Mouse (Mus musculus): Measurements from ENCODE around the gene Mpp5. TPM values are rescaled to one million over a fixed set of nuclear protein-coding genes. Genes with fewer than 3 reads are reported as not detected.

The Mpp5 gene
- polyA plus RNA-seq, 1 experiment from 2014 or later = 19.7 TPM

- Histone ChIP-seq H3K4me3 (replicated peaks; ENCODE audit: low read length) (no peak overlapping the region), H3K4me2 (ENCODE audit: low read depth, low read length) (no peak overlapping the region), H3K27me3 (ENCODE audit: control insufficient read depth, insufficient read depth, low read length) (no peaks in the 10 kb centered on the region), H3K9ac (ENCODE audit: low read length) (no peak overlapping the region), H3K27ac (ENCODE audit: low read length) (no peak overlapping the region), H3K9me3 (replicated peaks; ENCODE audit: control insufficient read depth, low read length) (no peaks in the 10 kb centered on the region), H3K36me3 (ENCODE audit: control insufficient read depth, insufficient read depth, low read length) (no peaks in the 10 kb centered on the region), H3K4me1 (ENCODE audit: control insufficient read depth, insufficient read depth, low read length) (no peaks in the 10 kb centered on the region)
- ATAC-seq (ENCODE audit: insufficient read depth, low FRiP score) = no peak
Observed at GRCm38 (mm10) chr12:78761979-78762378, 13.3 kb downstream of the Mpp5 start.

GRCm38 (mm10) chr12:78769031-78769713 lies 20.5 kb downstream of the Mpp5 start:
- 59% methylated on average over 6 of the region's 6 CpGs for WGBS
- Histone ChIP-seq H3K36me3 (ENCODE audit: control insufficient read depth, insufficient read depth, low read length) (no peaks in the 10 kb centered on the region), H3K4me1 (ENCODE audit: control insufficient read depth, insufficient read depth, low read length) (no peaks in the 10 kb centered on the region), H3K4me2 (ENCODE audit: low read depth, low read length) (no peak overlapping the region), H3K9me3 (replicated peaks; ENCODE audit: control insufficient read depth, low read length) (no peaks in the 10 kb centered on the region), H3K4me3 (replicated peaks; ENCODE audit: low read length) (no peak overlapping the region), H3K9ac (ENCODE audit: low read length) (no peak overlapping the region), H3K27ac (ENCODE audit: low read length) (no peak overlapping the region), H3K27me3 (ENCODE audit: control insufficient read depth, insufficient read depth, low read length) (no peaks in the 10 kb centered on the region)
- peak; percentile 73 for ATAC-seq (ENCODE audit: insufficient read depth, low FRiP score)

GRCm38 (mm10) chr12:78773211-78773610 lies 24.5 kb downstream of the Mpp5 start:
- H3K9ac ChIP-seq (ENCODE audit: low read length) = no peak overlapping the region
- no peak for ATAC-seq (ENCODE audit: insufficient read depth, low FRiP score)
- no peak overlapping the region for H3K27ac ChIP-seq (ENCODE audit: low read length)
- no peaks in the 10 kb centered on the region for H3K9me3 ChIP-seq (replicated peaks; ENCODE audit: control insufficient read depth, low read length)
- no peaks in the 10 kb centered on the region for H3K36me3 ChIP-seq (ENCODE audit: control insufficient read depth, insufficient read depth, low read length)
- no peak overlapping the region for H3K4me2 ChIP-seq (ENCODE audit: low read depth, low read length)
- no peak overlapping the region for H3K4me3 ChIP-seq (replicated peaks; ENCODE audit: low read length)
- H3K27me3 ChIP-seq (ENCODE audit: control insufficient read depth, insufficient read depth, low read length) = no peaks in the 10 kb centered on the region
- WGBS = 55% methylated on average over 2 of the region's 2 CpGs
- peaks cover 5% of the 10 kb centered on the region for H3K4me1 ChIP-seq (ENCODE audit: control insufficient read depth, insufficient read depth, low read length)

- no peak overlapping the region for H3K27ac ChIP-seq (ENCODE audit: low read length)
- no peak for ATAC-seq (ENCODE audit: insufficient read depth, low FRiP score)
- H3K27me3 ChIP-seq (ENCODE audit: control insufficient read depth, insufficient read depth, low read length) = no peaks in the 10 kb centered on the region
- no peaks in the 10 kb centered on the region for H3K36me3 ChIP-seq (ENCODE audit: control insufficient read depth, insufficient read depth, low read length)
- H3K9me3 ChIP-seq (replicated peaks; ENCODE audit: control insufficient read depth, low read length) = no peaks in the 10 kb centered on the region
- peaks cover 8% of the 10 kb centered on the region for H3K4me1 ChIP-seq (ENCODE audit: control insufficient read depth, insufficient read depth, low read length)
- H3K9ac ChIP-seq (ENCODE audit: low read length) = no peak overlapping the region
- 41% methylated on average over 2 of the region's 2 CpGs for WGBS
- no peak overlapping the region for H3K4me3 ChIP-seq (replicated peaks; ENCODE audit: low read length)
- no peak overlapping the region for H3K4me2 ChIP-seq (ENCODE audit: low read depth, low read length)
Observed at GRCm38 (mm10) chr12:78777916-78778315, 29.2 kb downstream of the Mpp5 start.

GRCm38 (mm10) chr12:78778423-78779067 lies 29.8 kb downstream of the Mpp5 start:
- Histone ChIP-seq H3K9ac (ENCODE audit: low read length) (no peak overlapping the region), H3K27ac (ENCODE audit: low read length) (no peak overlapping the region), H3K9me3 (replicated peaks; ENCODE audit: control insufficient read depth, low read length) (no peaks in the 10 kb centered on the region), H3K4me1 (ENCODE audit: control insufficient read depth, insufficient read depth, low read length) (peaks cover 8% of the 10 kb centered on the region), H3K4me2 (ENCODE audit: low read depth, low read length) (no peak overlapping the region), H3K27me3 (ENCODE audit: control insufficient read depth, insufficient read depth, low read length) (no peaks in the 10 kb centered on the region), H3K36me3 (ENCODE audit: control insufficient read depth, insufficient read depth, low read length) (no peaks in the 10 kb centered on the region), H3K4me3 (replicated peaks; ENCODE audit: low read length) (no peak overlapping the region)
- no peak for ATAC-seq (ENCODE audit: insufficient read depth, low FRiP score)
- 70% methylated on average over 4 of the region's 4 CpGs for WGBS

- H3K4me1 ChIP-seq (ENCODE audit: control insufficient read depth, insufficient read depth, low read length) = peaks cover 8% of the 10 kb centered on the region
- H3K9me3 ChIP-seq (replicated peaks; ENCODE audit: control insufficient read depth, low read length) = no peaks in the 10 kb centered on the region
- 0 out of 2 replicates have a peak overlapping the region, but pooled peaks have one; percentile 46 for H3K27ac ChIP-seq (ENCODE audit: low read length)
- ATAC-seq (ENCODE audit: insufficient read depth, low FRiP score) = no peak
- WGBS = 20% methylated on average over 3 of the region's 3 CpGs
- H3K9ac ChIP-seq (ENCODE audit: low read length) = no peak overlapping the region
- H3K36me3 ChIP-seq (ENCODE audit: control insufficient read depth, insufficient read depth, low read length) = no peaks in the 10 kb centered on the region
- H3K4me2 ChIP-seq (ENCODE audit: low read depth, low read length) = no peak overlapping the region
- no peak overlapping the region for H3K4me3 ChIP-seq (replicated peaks; ENCODE audit: low read length)
- H3K27me3 ChIP-seq (ENCODE audit: control insufficient read depth, insufficient read depth, low read length) = no peaks in the 10 kb centered on the region
Observed at GRCm38 (mm10) chr12:78788266-78788873, 39.7 kb downstream of the Mpp5 start.

GRCm38 (mm10) chr12:78790791-78791190 lies 42.1 kb downstream of the Mpp5 start:
- no peak overlapping the region for H3K9ac ChIP-seq (ENCODE audit: low read length)
- H3K27ac ChIP-seq (ENCODE audit: low read length) = no peak overlapping the region
- ATAC-seq (ENCODE audit: insufficient read depth, low FRiP score) = no peak
- peaks cover 8% of the 10 kb centered on the region for H3K4me1 ChIP-seq (ENCODE audit: control insufficient read depth, insufficient read depth, low read length)
- H3K4me3 ChIP-seq (replicated peaks; ENCODE audit: low read length) = no peak overlapping the region
- WGBS = 40% methylated on average over 2 of the region's 2 CpGs
- no peaks in the 10 kb centered on the region for H3K27me3 ChIP-seq (ENCODE audit: control insufficient read depth, insufficient read depth, low read length)
- no peak overlapping the region for H3K4me2 ChIP-seq (ENCODE audit: low read depth, low read length)
- H3K36me3 ChIP-seq (ENCODE audit: control insufficient read depth, insufficient read depth, low read length) = no peaks in the 10 kb centered on the region
- no peaks in the 10 kb centered on the region for H3K9me3 ChIP-seq (replicated peaks; ENCODE audit: control insufficient read depth, low read length)

- peaks cover 5% of the 10 kb centered on the region; the same call in 1 of the 2 replicates for H3K36me3 ChIP-seq (ENCODE audit: control insufficient read depth, insufficient read depth, low read length)
- H3K4me2 ChIP-seq (ENCODE audit: low read depth, low read length) = no peak overlapping the region
- 13% methylated on average over 1 of the region's 1 CpGs for WGBS
- no peak for ATAC-seq (ENCODE audit: insufficient read depth, low FRiP score)
- peaks cover 2% of the 10 kb centered on the region for H3K4me1 ChIP-seq (ENCODE audit: control insufficient read depth, insufficient read depth, low read length)
- H3K27ac ChIP-seq (ENCODE audit: low read length) = no peak overlapping the region
- no peaks in the 10 kb centered on the region for H3K9me3 ChIP-seq (replicated peaks; ENCODE audit: control insufficient read depth, low read length)
- no peaks in the 10 kb centered on the region for H3K27me3 ChIP-seq (ENCODE audit: control insufficient read depth, insufficient read depth, low read length)
- H3K9ac ChIP-seq (ENCODE audit: low read length) = no peak overlapping the region
- no peak overlapping the region for H3K4me3 ChIP-seq (replicated peaks; ENCODE audit: low read length)
Observed at GRCm38 (mm10) chr12:78794236-78794635, 45.5 kb downstream of the Mpp5 start.

- no peak for ATAC-seq (ENCODE audit: insufficient read depth, low FRiP score)
- no peaks in the 10 kb centered on the region for H3K4me1 ChIP-seq (ENCODE audit: control insufficient read depth, insufficient read depth, low read length)
- no peaks in the 10 kb centered on the region for H3K27me3 ChIP-seq (ENCODE audit: control insufficient read depth, insufficient read depth, low read length)
- no peak overlapping the region for H3K9ac ChIP-seq (ENCODE audit: low read length)
- peaks cover 7% of the 10 kb centered on the region; the same call in 1 of the 2 replicates for H3K36me3 ChIP-seq (ENCODE audit: control insufficient read depth, insufficient read depth, low read length)
- H3K4me3 ChIP-seq (replicated peaks; ENCODE audit: low read length) = no peak overlapping the region
- no peak overlapping the region for H3K27ac ChIP-seq (ENCODE audit: low read length)
- no peaks in the 10 kb centered on the region for H3K9me3 ChIP-seq (replicated peaks; ENCODE audit: control insufficient read depth, low read length)
- no peak overlapping the region for H3K4me2 ChIP-seq (ENCODE audit: low read depth, low read length)
- 88% methylated on average over 3 of the region's 3 CpGs for WGBS
Observed at GRCm38 (mm10) chr12:78800036-78800435, 51.3 kb downstream of the Mpp5 start.

Measured in stomach, embryonic 16.5 days (tissue).